Mouse (Mus musculus) myocyte (in vitro differentiated cells): ENCODE measurements around the gene Bag5. TPM values are rescaled to one million over a fixed set of nuclear protein-coding genes. Genes with fewer than 3 reads are reported as not detected.
"Not testable (repeated sequence)": the region's sequence is repeated elsewhere in the genome, so short reads cannot be mapped to it uniquely, and the experiment has no call there.

ENCODE experiments used
- H3K27me3 ChIP-seq: one replicate; pipeline ENCODE4 v1.6.1; 2011; ENCODE audit not compliant: control insufficient read depth, insufficient read depth, insufficient read length
- H3K36me3 ChIP-seq: one replicate; pipeline ENCODE4 v1.6.1; 2011; ENCODE audit not compliant: control insufficient read depth, insufficient read depth
- H3K4me2 ChIP-seq: one replicate; pipeline ENCODE4 v1.6.1; 2011; ENCODE audit warnings: low read depth, control low read depth
- H3K4me3 ChIP-seq: one replicate; pipeline ENCODE4 v1.5.1; 2011; ENCODE audit warnings: mild to moderate bottlenecking, control low read depth, moderate library complexity
- H3K79me2 ChIP-seq: one replicate; pipeline ENCODE4 v1.6.1; 2011; ENCODE audit not compliant: control insufficient read depth, insufficient read depth
- H3ac ChIP-seq: one replicate; pipeline ENCODE4 v1.6.1; 2011; ENCODE audit not compliant: control insufficient read depth, insufficient read length
- CEBPB ChIP-seq: IDR thresholded peaks from 2 replicates; pipeline ENCODE4 v1.6.1; 2011; ENCODE audit warnings: mild to moderate bottlenecking, moderate library complexity; ENCODE audit not compliant: poor library complexity, insufficient read depth, severe bottlenecking
- E2F4 ChIP-seq: IDR thresholded peaks from one replicate; pipeline ENCODE4 v1.6.1; 2011; ENCODE audit warnings: mild to moderate bottlenecking, control low read depth, moderate library complexity; ENCODE audit not compliant: insufficient read depth
- MAX ChIP-seq: IDR thresholded peaks from one replicate; pipeline ENCODE4 v1.6.1; 2011; ENCODE audit warnings: low read depth, mild to moderate bottlenecking, control low read depth
- MYOD1 ChIP-seq, 3 experiments: IDR thresholded peaks; one replicate each; pipeline ENCODE4 v1.6.1; 2011; ENCODE audit warnings: control low read depth in 2 of 3, low read depth in 2 of 3, mild to moderate bottlenecking in 2 of 3, moderate library complexity in 1 of 3; ENCODE audit not compliant: insufficient read length in 2 of 3, control insufficient read depth in 1 of 3
- MYOG ChIP-seq, 3 experiments: IDR thresholded peaks; one replicate each; pipeline ENCODE4 v1.6.1; 2011; ENCODE audit warnings: control low read depth in 2 of 3, low read depth in 2 of 3, mild to moderate bottlenecking in 2 of 3; ENCODE audit not compliant: insufficient read length in 2 of 3, control insufficient read depth in 1 of 3, insufficient read depth in 1 of 3
- POLR2A ChIP-seq: IDR thresholded peaks from one replicate; pipeline ENCODE4 v1.6.1; 2011; ENCODE audit warnings: low read depth, mild to moderate bottlenecking, control low read depth, moderate library complexity; ENCODE audit not compliant: insufficient read length
- POLR2AphosphoS2 ChIP-seq: IDR thresholded peaks from one replicate; pipeline ENCODE4 v1.6.1; 2011; ENCODE audit warnings: low read depth, control low read depth; ENCODE audit not compliant: insufficient read length
- REST ChIP-seq: IDR thresholded peaks from one replicate; pipeline ENCODE4 v1.6.1; 2011; ENCODE audit warnings: mild to moderate bottlenecking, control low read depth, moderate library complexity; ENCODE audit not compliant: insufficient read depth, insufficient read length
- SRF ChIP-seq: IDR thresholded peaks from one replicate; pipeline ENCODE4 v1.6.1; 2011; ENCODE audit warnings: low read depth; ENCODE audit not compliant: control insufficient read depth, insufficient read length
- TCF12 ChIP-seq: IDR thresholded peaks from one replicate; pipeline ENCODE4 v1.6.1; 2011; ENCODE audit warnings: mild to moderate bottlenecking, control low read depth; ENCODE audit not compliant: poor library complexity, insufficient read depth, severe bottlenecking
- TCF3 ChIP-seq: IDR thresholded peaks from one replicate; pipeline ENCODE4 v1.6.1; 2011; ENCODE audit warnings: low read depth, control low read depth; ENCODE audit not compliant: insufficient read length
- USF1 ChIP-seq: IDR thresholded peaks from one replicate; pipeline ENCODE4 v1.6.1; 2011; ENCODE audit warnings: low read depth, mild to moderate bottlenecking, control low read depth, moderate library complexity
- polyA plus RNA-seq: library from polyadenylated mRNA; unstranded; fragments of >200 nt; fragmentation: generic; extraction: Trizol; gene quantifications from one replicate; pipeline ENCODE4 v1.2.1, GENCODE M21; 2012; ENCODE audit warnings: missing spikeins

Gene Bag5
- polyA plus RNA-seq, 1 experiment: 20.3 TPM

GRCm38 (mm10) chr12:111718656-111719055, 5.6 kb upstream of the Bag5 start:
- no peak overlapping the region for H3K4me3 ChIP-seq
- no peak overlapping the region for H3K4me2 ChIP-seq
- H3K27me3 ChIP-seq: no peaks in the 10 kb centered on the region
- peaks cover 21% of the 10 kb centered on the region for H3K79me2 ChIP-seq
- H3ac ChIP-seq: no peak overlapping the region
- peaks cover 3% of the 10 kb centered on the region for H3K36me3 ChIP-seq
- TF ChIP-seq MAX (no peak), MYOG (IDR thresholded peaks at IDR 0.05; ENCODE audit: control insufficient read depth in 1 of 3, insufficient read depth in 1 of 3, insufficient read length in 2 of 3, low read depth in 2 of 3) (no peak), E2F4 (no peak), POLR2AphosphoS2 (no peak), CEBPB (no peak), TCF12 (no peak), MYOD1 (IDR thresholded peaks at IDR 0.05; ENCODE audit: control insufficient read depth in 1 of 3, insufficient read length in 2 of 3, low read depth in 2 of 3) (no peak), REST (no peak), SRF (no peak), TCF3 (no peak)

DNA sequence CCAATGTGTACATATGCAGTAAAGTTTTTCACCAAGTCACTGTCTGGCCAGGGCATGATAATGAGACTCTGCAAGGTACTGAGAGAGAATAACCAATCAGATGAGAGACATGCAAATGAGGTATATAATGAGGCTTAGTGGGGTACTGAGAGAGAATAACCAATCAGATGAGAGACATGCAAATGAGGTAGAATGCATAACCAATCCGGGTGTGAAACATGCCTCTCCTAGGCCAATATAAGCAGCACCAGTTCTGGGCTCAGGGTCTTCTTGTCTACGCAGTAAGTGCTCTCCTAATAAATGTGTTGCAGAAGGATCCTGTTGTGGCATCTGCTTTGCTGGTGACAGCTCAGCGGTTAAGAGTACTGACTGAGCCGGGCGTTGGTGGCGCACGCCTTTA, 3.4 kb upstream of the Bag5 start:
- no peaks in the 10 kb centered on the region for H3K36me3 ChIP-seq
- no peak overlapping the region for H3ac ChIP-seq
- no peak overlapping the region for H3K4me2 ChIP-seq
- peaks cover 33% of the 10 kb centered on the region for H3K79me2 ChIP-seq
- no peak for TF ChIP-seq MYOG (IDR thresholded peaks at IDR 0.05; ENCODE audit: control insufficient read depth in 1 of 3, insufficient read depth in 1 of 3, insufficient read length in 2 of 3, low read depth in 2 of 3)
- no peak for TF ChIP-seq POLR2AphosphoS2
- no peak for TF ChIP-seq CEBPB
- no peak for TF ChIP-seq POLR2A
- TF ChIP-seq USF1: no peak
- no peak for TF ChIP-seq TCF12
- no peaks in the 10 kb centered on the region for H3K27me3 ChIP-seq
- no peak overlapping the region for H3K4me3 ChIP-seq

DNA sequence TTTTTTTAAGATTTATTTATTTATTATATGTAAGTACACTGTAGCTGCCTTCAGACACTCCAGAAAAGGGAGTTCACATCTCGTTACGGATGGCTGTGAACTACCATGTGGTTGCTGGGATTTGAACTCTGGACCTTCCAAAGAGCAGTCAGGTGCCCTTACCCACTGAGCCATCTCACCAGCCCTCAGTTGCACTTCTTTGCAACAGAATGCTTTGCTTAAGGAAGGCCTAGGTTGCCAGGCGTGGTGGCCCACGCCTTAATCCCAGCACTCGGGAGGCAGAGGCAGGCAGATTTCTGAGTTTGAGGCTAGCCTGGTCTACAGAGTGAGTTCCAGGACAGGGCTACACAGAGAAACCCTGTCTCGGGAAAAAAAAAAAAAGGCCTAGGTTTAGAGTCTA, 823 bp upstream of the Bag5 start:
- not testable (repeated sequence) for H3K27me3 ChIP-seq
- Histone ChIP-seq H3K79me2 (peaks cover 48% of the 10 kb centered on the region), H3K4me2 (peak overlapping the region; percentile 48), H3K36me3 (peaks cover 18% of the 10 kb centered on the region), H3K4me3 (peak overlapping the region; percentile 45), H3ac (peak overlapping the region; percentile 86)

DNA sequence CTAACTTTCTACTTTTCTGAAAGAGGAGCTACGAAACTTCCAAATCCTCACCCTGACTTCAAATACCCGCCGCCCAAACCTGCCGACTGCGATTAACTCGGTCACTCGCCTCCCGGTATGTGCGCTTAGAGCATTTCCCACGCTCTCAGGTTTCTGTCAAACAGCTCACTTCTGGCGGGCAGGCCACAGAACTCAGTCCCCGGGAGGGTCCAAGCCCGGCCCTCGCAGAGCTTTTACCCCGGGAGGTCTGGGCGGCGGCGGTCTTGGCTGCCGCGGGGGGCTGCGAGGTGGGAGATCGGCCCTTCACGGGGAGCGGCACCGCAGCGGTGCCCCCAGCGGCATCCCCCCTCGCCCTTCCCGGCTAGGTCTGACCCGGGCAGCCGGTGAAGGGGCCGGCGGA, 581 bp downstream of the Bag5 start:
- Histone ChIP-seq H3K79me2 (peaks cover 48% of the 10 kb centered on the region), H3K27me3 (no peaks in the 10 kb centered on the region), H3K4me3 (peak overlapping the region; percentile 45), H3ac (peak overlapping the region; percentile 86), H3K36me3 (peaks cover 18% of the 10 kb centered on the region), H3K4me2 (peak overlapping the region; percentile 69)
- no peak for TF ChIP-seq MYOD1 (IDR thresholded peaks at IDR 0.05; ENCODE audit: control insufficient read depth in 1 of 3, insufficient read length in 2 of 3, low read depth in 2 of 3)
- no peak for TF ChIP-seq MAX
- no peak for TF ChIP-seq CEBPB

- TF ChIP-seq TCF12: no peak
- no peak for TF ChIP-seq POLR2AphosphoS2
- no peak for TF ChIP-seq MYOD1 (IDR thresholded peaks at IDR 0.05; ENCODE audit: control insufficient read depth in 1 of 3, insufficient read length in 2 of 3, low read depth in 2 of 3)
- no peak for TF ChIP-seq MYOG (IDR thresholded peaks at IDR 0.05; ENCODE audit: control insufficient read depth in 1 of 3, insufficient read depth in 1 of 3, insufficient read length in 2 of 3, low read depth in 2 of 3)
- no peak for TF ChIP-seq E2F4
- no peak for TF ChIP-seq MAX
- TF ChIP-seq CEBPB: no peak
- H3K79me2 ChIP-seq: peaks cover 37% of the 10 kb centered on the region
- no peak overlapping the region for H3K4me3 ChIP-seq
- no peaks in the 10 kb centered on the region for H3K27me3 ChIP-seq
- H3K4me2 ChIP-seq: no peak overlapping the region
- H3ac ChIP-seq: no peak overlapping the region
- H3K36me3 ChIP-seq: peaks cover 18% of the 10 kb centered on the region
These were observed 3.0 kb downstream of the Bag5 start for GRCm38 (mm10) chr12:111710091-111710490.

DNA sequence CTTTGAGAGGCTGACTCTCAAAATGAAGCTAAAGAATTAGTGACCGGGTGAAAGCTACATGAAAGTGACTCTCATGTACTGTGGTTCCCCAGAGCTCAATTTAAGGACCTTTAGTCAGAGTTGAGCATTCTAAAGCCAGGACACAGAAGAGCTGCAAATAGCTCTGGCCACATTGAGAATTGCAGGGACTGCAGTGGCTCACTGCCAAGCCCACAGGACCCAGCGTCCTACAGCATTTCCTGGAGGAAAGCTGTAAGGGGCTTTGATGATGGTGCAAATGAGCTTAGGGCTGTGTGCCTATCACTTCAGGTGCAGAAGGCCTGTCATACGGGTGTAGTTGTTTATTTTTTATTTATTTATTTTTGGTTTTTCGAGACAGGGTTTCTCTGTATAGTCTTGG, 4.9 kb downstream of the Bag5 start:
- H3K4me2 ChIP-seq: no peak overlapping the region
- no peak overlapping the region for H3K4me3 ChIP-seq
- no peaks in the 10 kb centered on the region for H3K27me3 ChIP-seq
- H3ac ChIP-seq: no peak overlapping the region
- TF ChIP-seq MAX (no peak), SRF (no peak), MYOG (IDR thresholded peaks at IDR 0.05; ENCODE audit: control insufficient read depth in 1 of 3, insufficient read depth in 1 of 3, insufficient read length in 2 of 3, low read depth in 2 of 3) (no peak)
- peaks cover 18% of the 10 kb centered on the region for H3K36me3 ChIP-seq
- peaks cover 27% of the 10 kb centered on the region for H3K79me2 ChIP-seq
